Mouse (Mus musculus): ENCODE results near the gene Rpl35a. TPM values are rescaled to one million over a fixed set of nuclear protein-coding genes. Genes with fewer than 3 reads are reported as not detected.
A peak's percentile ranks its signal among the peaks of the same experiment; 100 is the strongest.

Gene Rpl35a
- 1,051 and 1,546 TPM in 2 replicates for polyA plus RNA-seq (2014; fragmentation: Nextera tagmentation; extraction: Ambion mirVana)

DNA sequence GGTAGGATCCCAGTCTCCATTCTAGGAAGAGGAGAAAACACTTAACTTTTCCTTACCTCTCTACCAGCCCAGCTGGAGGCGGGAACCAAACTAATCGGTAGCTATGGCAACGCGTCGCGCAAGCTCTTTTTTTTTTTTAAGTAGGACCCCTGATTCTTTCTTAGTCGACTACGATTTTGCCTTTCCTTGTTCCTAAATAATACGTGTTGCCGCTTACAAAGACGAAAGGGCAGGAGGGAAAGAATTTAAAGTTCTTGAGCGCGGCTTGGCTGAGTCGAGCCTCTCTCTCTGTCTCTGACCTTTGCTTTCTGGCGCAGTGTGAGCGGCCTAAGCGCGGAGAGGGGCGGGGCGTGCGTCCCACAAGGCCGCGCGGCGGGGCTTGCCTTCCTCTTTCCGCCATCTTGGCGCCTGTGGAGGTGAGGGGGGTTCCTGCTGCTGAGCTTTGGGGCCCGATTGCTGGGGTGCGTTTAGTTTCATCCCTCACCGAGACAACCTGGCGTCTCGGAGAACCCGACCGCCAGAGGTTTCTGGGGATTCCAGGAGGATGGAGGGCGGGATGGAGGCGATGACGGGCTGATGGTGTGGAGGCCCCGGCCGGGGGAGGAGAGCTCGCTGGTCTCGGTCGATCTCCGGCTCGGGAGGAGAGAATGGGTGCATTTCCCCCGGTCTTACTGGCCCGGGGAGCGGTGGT, at the start of gene Rpl35a, which contains the start of gene Iqcg:
Rpl35a (plus strand) TSS at position 359 of the 691 bp plus-strand sequence.
Iqcg (minus strand) TSS at position 124 of the 691 bp plus-strand sequence.
- H3K9me3 ChIP-seq (ENCODE audit: control insufficient read depth, low read length) = no peaks in the 10 kb centered on the region
- H3K27me3 ChIP-seq (ENCODE audit: control insufficient read depth, insufficient read depth, low read length) = no peaks in the 10 kb centered on the region
- H3K4me2 ChIP-seq (replicated peaks; ENCODE audit: low read depth, low read length) = peak within 1 kb of the TSS; percentile 67
- H3K9ac ChIP-seq (ENCODE audit: low read depth, low read length) = peak within 1 kb of the TSS; percentile 91
- H3K4me1 ChIP-seq (ENCODE audit: control insufficient read depth, insufficient read depth, low read length) = peaks cover 14% of the 10 kb centered on the region
- H3K36me3 ChIP-seq (ENCODE audit: control insufficient read depth, insufficient read depth, low read length) = peaks cover 35% of the 10 kb centered on the region
- H3K27ac ChIP-seq (ENCODE audit: low read depth, low read length) = peak within 1 kb of the TSS; percentile 83
- under 1% methylated on average over 47 of the region's 47 CpGs for WGBS
- peak; percentile 92 for ATAC-seq (ENCODE audit: low FRiP score, low TSS enrichment)
- peak within 1 kb of the TSS; percentile 89 for H3K4me3 ChIP-seq (ENCODE audit: low read length)

GRCm38 (mm10) chr16:33006888-33007287, 49.4 kb upstream of the Rpl35a start:
- Histone ChIP-seq H3K27me3 (ENCODE audit: control insufficient read depth, insufficient read depth, low read length) (no peaks in the 10 kb centered on the region), H3K9ac (ENCODE audit: low read depth, low read length) (no peak overlapping the region), H3K4me2 (replicated peaks; ENCODE audit: low read depth, low read length) (no peak overlapping the region), H3K9me3 (ENCODE audit: control insufficient read depth, low read length) (no peaks in the 10 kb centered on the region), H3K36me3 (ENCODE audit: control insufficient read depth, insufficient read depth, low read length) (peaks cover 52% of the 10 kb centered on the region), H3K4me3 (ENCODE audit: low read length) (no peak overlapping the region), H3K27ac (ENCODE audit: low read depth, low read length) (no peak overlapping the region), H3K4me1 (ENCODE audit: control insufficient read depth, insufficient read depth, low read length) (no peaks in the 10 kb centered on the region)
- WGBS = 88% methylated on average over 7 of the region's 7 CpGs
- no peak for ATAC-seq (ENCODE audit: low FRiP score, low TSS enrichment)

- H3K27me3 ChIP-seq (ENCODE audit: control insufficient read depth, insufficient read depth, low read length) = no peaks in the 10 kb centered on the region
- H3K36me3 ChIP-seq (ENCODE audit: control insufficient read depth, insufficient read depth, low read length) = peaks cover 56% of the 10 kb centered on the region
- H3K9me3 ChIP-seq (ENCODE audit: control insufficient read depth, low read length) = no peaks in the 10 kb centered on the region
- H3K27ac ChIP-seq (ENCODE audit: low read depth, low read length) = no peak overlapping the region
- no peak overlapping the region for H3K9ac ChIP-seq (ENCODE audit: low read depth, low read length)
- H3K4me3 ChIP-seq (ENCODE audit: low read length) = no peak overlapping the region
- ATAC-seq (ENCODE audit: low FRiP score, low TSS enrichment) = no peak
- WGBS = 85% methylated on average over 7 of the region's 7 CpGs
- H3K4me1 ChIP-seq (ENCODE audit: control insufficient read depth, insufficient read depth, low read length) = no peaks in the 10 kb centered on the region
- no peak overlapping the region for H3K4me2 ChIP-seq (replicated peaks; ENCODE audit: low read depth, low read length)
Observed at GRCm38 (mm10) chr16:33007436-33007835, 48.8 kb upstream of the Rpl35a start.

- Histone ChIP-seq H3K4me1 (ENCODE audit: control insufficient read depth, insufficient read depth, low read length) (no peaks in the 10 kb centered on the region), H3K4me3 (ENCODE audit: low read length) (no peak overlapping the region), H3K27ac (ENCODE audit: low read depth, low read length) (no peak overlapping the region), H3K9me3 (ENCODE audit: control insufficient read depth, low read length) (no peaks in the 10 kb centered on the region), H3K27me3 (ENCODE audit: control insufficient read depth, insufficient read depth, low read length) (no peaks in the 10 kb centered on the region), H3K4me2 (replicated peaks; ENCODE audit: low read depth, low read length) (no peak overlapping the region), H3K9ac (ENCODE audit: low read depth, low read length) (no peak overlapping the region), H3K36me3 (ENCODE audit: control insufficient read depth, insufficient read depth, low read length) (peaks cover 78% of the 10 kb centered on the region)
- ATAC-seq (ENCODE audit: low FRiP score, low TSS enrichment) = no peak
- 92% methylated on average over 6 of the region's 6 CpGs for WGBS
Observed at GRCm38 (mm10) chr16:33010166-33010565, 46.1 kb upstream of the Rpl35a start.

DNA sequence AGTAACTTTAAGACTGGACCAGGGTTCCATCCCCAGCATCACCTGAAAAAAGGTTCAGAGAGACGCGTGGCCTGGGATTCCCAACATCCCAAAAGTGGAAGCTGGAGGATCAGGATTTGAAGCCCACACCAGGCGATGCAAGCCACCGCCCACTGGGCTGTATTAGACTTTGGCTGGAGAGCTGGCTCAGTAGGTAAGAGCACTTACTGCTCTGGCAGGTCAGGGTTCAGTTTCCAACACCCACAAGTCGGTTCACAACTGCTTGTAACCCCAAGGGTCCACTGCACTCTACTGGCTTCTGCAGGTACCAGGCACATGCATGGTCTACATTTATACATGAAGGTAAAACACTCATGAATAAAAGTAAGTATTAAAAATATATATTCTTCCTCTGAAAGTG, 42.5 kb upstream of the Rpl35a start:
- Histone ChIP-seq H3K9me3 (ENCODE audit: control insufficient read depth, low read length) (no peaks in the 10 kb centered on the region), H3K27ac (ENCODE audit: low read depth, low read length) (no peak overlapping the region), H3K9ac (ENCODE audit: low read depth, low read length) (no peak overlapping the region), H3K4me2 (replicated peaks; ENCODE audit: low read depth, low read length) (no peak overlapping the region), H3K27me3 (ENCODE audit: control insufficient read depth, insufficient read depth, low read length) (no peaks in the 10 kb centered on the region), H3K4me3 (ENCODE audit: low read length) (no peak overlapping the region), H3K4me1 (ENCODE audit: control insufficient read depth, insufficient read depth, low read length) (no peaks in the 10 kb centered on the region), H3K36me3 (ENCODE audit: control insufficient read depth, insufficient read depth, low read length) (peaks cover 59% of the 10 kb centered on the region)
- WGBS = 92% methylated on average over 5 of the region's 5 CpGs
- ATAC-seq (ENCODE audit: low FRiP score, low TSS enrichment) = no peak

DNA sequence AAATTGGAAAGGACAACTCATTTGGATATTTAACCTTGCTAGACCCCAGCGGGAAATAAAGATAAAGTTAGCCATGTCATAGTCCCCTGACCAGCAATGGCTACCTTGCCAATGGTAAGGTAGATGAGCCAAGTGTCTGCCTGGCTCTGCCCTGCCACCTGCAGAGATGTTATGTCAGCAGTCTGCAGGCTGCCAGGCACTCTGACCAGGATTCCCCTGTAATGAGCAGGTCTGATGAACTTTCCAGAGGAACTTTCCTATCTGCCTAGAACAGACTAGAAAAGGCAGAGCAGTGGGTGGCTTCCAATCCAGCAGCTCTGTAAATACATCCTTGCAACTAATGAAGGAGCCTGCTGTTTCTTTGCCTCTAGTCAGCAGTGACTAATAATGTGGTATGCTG, 41.3 kb upstream of the Rpl35a start:
- 94% methylated on average over 1 of the region's 1 CpGs for whole genome bisulfite sequencing
- Histone ChIP-seq H3K4me3 (ENCODE audit: low read length) (no peak overlapping the region), H3K4me1 (ENCODE audit: control insufficient read depth, insufficient read depth, low read length) (no peaks in the 10 kb centered on the region), H3K9me3 (ENCODE audit: control insufficient read depth, low read length) (no peaks in the 10 kb centered on the region), H3K27me3 (ENCODE audit: control insufficient read depth, insufficient read depth, low read length) (no peaks in the 10 kb centered on the region), H3K27ac (ENCODE audit: low read depth, low read length) (no peak overlapping the region), H3K4me2 (replicated peaks; ENCODE audit: low read depth, low read length) (no peak overlapping the region), H3K36me3 (ENCODE audit: control insufficient read depth, insufficient read depth, low read length) (peaks cover 48% of the 10 kb centered on the region), H3K9ac (ENCODE audit: low read depth, low read length) (no peak overlapping the region)
- no peak for ATAC-seq (ENCODE audit: low FRiP score, low TSS enrichment)

GRCm38 (mm10) chr16:33015396-33015907, 40.8 kb upstream of the Rpl35a start:
- WGBS = 93% methylated on average over 3 of the region's 3 CpGs
- Histone ChIP-seq H3K4me2 (replicated peaks; ENCODE audit: low read depth, low read length) (no peak overlapping the region), H3K27me3 (ENCODE audit: control insufficient read depth, insufficient read depth, low read length) (no peaks in the 10 kb centered on the region), H3K9me3 (ENCODE audit: control insufficient read depth, low read length) (no peaks in the 10 kb centered on the region), H3K36me3 (ENCODE audit: control insufficient read depth, insufficient read depth, low read length) (peaks cover 43% of the 10 kb centered on the region), H3K4me1 (ENCODE audit: control insufficient read depth, insufficient read depth, low read length) (no peaks in the 10 kb centered on the region), H3K27ac (ENCODE audit: low read depth, low read length) (no peak overlapping the region), H3K9ac (ENCODE audit: low read depth, low read length) (no peak overlapping the region), H3K4me3 (ENCODE audit: low read length) (no peak overlapping the region)
- ATAC-seq (ENCODE audit: low FRiP score, low TSS enrichment) = no peak

GRCm38 (mm10) chr16:33015986-33016385, 40.3 kb upstream of the Rpl35a start:
- WGBS = 90% methylated on average over 2 of the region's 2 CpGs
- H3K4me2 ChIP-seq (replicated peaks; ENCODE audit: low read depth, low read length) = no peak overlapping the region
- peaks cover 40% of the 10 kb centered on the region for H3K36me3 ChIP-seq (ENCODE audit: control insufficient read depth, insufficient read depth, low read length)

GRCm38 (mm10) chr16:33017677-33018349, 38.4 kb upstream of the Rpl35a start:
- WGBS = 78% methylated on average over 5 of the region's 5 CpGs
- Histone ChIP-seq H3K9me3 (ENCODE audit: control insufficient read depth, low read length) (no peaks in the 10 kb centered on the region), H3K27me3 (ENCODE audit: control insufficient read depth, insufficient read depth, low read length) (no peaks in the 10 kb centered on the region), H3K9ac (ENCODE audit: low read depth, low read length) (no peak overlapping the region), H3K4me3 (ENCODE audit: low read length) (no peak overlapping the region), H3K36me3 (ENCODE audit: control insufficient read depth, insufficient read depth, low read length) (peaks cover 29% of the 10 kb centered on the region), H3K4me2 (replicated peaks; ENCODE audit: low read depth, low read length) (no peak overlapping the region), H3K4me1 (ENCODE audit: control insufficient read depth, insufficient read depth, low read length) (no peaks in the 10 kb centered on the region), H3K27ac (ENCODE audit: low read depth, low read length) (no peak overlapping the region)
- ATAC-seq (ENCODE audit: low FRiP score, low TSS enrichment) = no peak

More at GRCm38 (mm10) chr16:33015986-33016385, 40.3 kb upstream of the Rpl35a start:
- Histone ChIP-seq H3K4me3 (ENCODE audit: low read length) (no peak overlapping the region), H3K27me3 (ENCODE audit: control insufficient read depth, insufficient read depth, low read length) (no peaks in the 10 kb centered on the region), H3K9ac (ENCODE audit: low read depth, low read length) (no peak overlapping the region), H3K27ac (ENCODE audit: low read depth, low read length) (no peak overlapping the region), H3K9me3 (ENCODE audit: control insufficient read depth, low read length) (no peaks in the 10 kb centered on the region), H3K4me1 (ENCODE audit: control insufficient read depth, insufficient read depth, low read length) (no peaks in the 10 kb centered on the region)
- no peak for ATAC-seq (ENCODE audit: low FRiP score, low TSS enrichment)
